Mouse (Mus musculus) embryonic facial prominence, embryonic 15.5 days (tissue): ENCODE measurements at regions not wholly inside any gene's neighbourhood (a gene's known extent, or its start where the extent isn't known, plus 50 kb on each side); places are given as distances from the start of the nearest gene placed in this dataset.
A peak's percentile ranks its signal among the peaks of the same experiment; 100 is the strongest.
"Not testable (repeated sequence)": the region's sequence is repeated elsewhere in the genome, so short reads cannot be mapped to it uniquely, and the experiment has no call there.

ENCODE experiments used
- ATAC-seq: fragments of 200-750 bp; cut with Nextera tagmentation; 2 replicates; pipeline ENCODE4 v1.8.0; 2017; ENCODE audit warnings: low read depth, moderate TSS enrichment; ENCODE audit not compliant: insufficient number of reproducible peaks, low FRiP score, low TSS enrichment
- H3K27ac ChIP-seq: fragments of 300-500 bp; sonication (generic); replicated peaks from 2 replicates; pipeline ENCODE4 v1.5.1; 2015; ENCODE audit warnings: mild to moderate bottlenecking, inconsistent platforms
- H3K27me3 ChIP-seq: fragments of 300-500 bp; sonication (generic); 2 replicates; pipeline ENCODE4 v1.6.1; 2015; ENCODE audit warnings: inconsistent platforms
- H3K36me3 ChIP-seq: fragments of 300-500 bp; sonication (generic); 2 replicates; pipeline ENCODE4 v1.6.1; 2015; ENCODE audit warnings: mild to moderate bottlenecking, inconsistent platforms
- H3K4me1 ChIP-seq: fragments of 300-500 bp; sonication (generic); 2 replicates; pipeline ENCODE4 v1.6.1; 2015; ENCODE audit warnings: inconsistent platforms
- H3K4me2 ChIP-seq: fragments of 300-500 bp; sonication (generic); replicated peaks from 2 replicates; pipeline ENCODE4 v1.6.1; 2015; ENCODE audit warnings: mild to moderate bottlenecking, inconsistent platforms
- H3K4me3 ChIP-seq: fragments of 300-500 bp; sonication (generic); replicated peaks from 2 replicates; pipeline ENCODE4 v1.5.1; 2015; ENCODE audit warnings: mild to moderate bottlenecking, inconsistent platforms
- H3K9ac ChIP-seq: fragments of 300-500 bp; sonication (generic); 2 replicates; pipeline ENCODE4 v1.6.1; 2015; ENCODE audit warnings: inconsistent platforms
- H3K9me3 ChIP-seq: fragments of 300-500 bp; sonication (generic); replicated peaks from 2 replicates; pipeline ENCODE4 v1.6.1; 2016; ENCODE audit warnings: inconsistent platforms
- WGBS: fragments of 180-500 bp; shearing (Covaris S2); methylation state at CpG from one replicate; pipeline ENCODE4 v1.1.7; 2015; 5-methylcytosine and 5-hydroxymethylcytosine counted together

DNA sequence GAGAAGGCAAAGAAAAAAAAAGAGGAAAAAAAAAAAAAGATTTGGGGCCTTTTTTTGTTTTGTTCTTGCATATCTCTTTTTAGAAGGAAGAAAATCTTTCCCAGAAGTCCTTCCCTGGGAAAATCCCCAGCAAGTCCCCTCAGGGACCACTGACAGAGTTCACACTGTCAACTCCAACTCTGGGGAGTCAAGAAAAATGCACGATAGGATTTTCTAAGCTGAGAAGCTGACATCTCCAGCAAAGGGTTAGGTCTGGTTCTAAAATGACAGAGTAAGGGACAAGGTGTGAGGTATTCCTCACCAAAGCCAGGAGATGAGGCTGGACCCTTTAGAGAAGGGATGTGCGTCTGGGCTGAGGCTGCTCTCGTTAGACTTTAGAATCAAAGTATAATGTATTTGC lies 165.5 kb downstream of the Rchy1 start:
- no peaks in the 10 kb centered on the region for H3K36me3 ChIP-seq
- no peak overlapping the region for H3K4me2 ChIP-seq
- H3K4me3 ChIP-seq, result no peak overlapping the region
- no peaks in the 10 kb centered on the region for H3K9me3 ChIP-seq
- H3K27me3 ChIP-seq, result no peaks in the 10 kb centered on the region
- H3K27ac ChIP-seq, result no peak overlapping the region
- no peak for ATAC-seq
- no peak overlapping the region for H3K9ac ChIP-seq
- no peaks in the 10 kb centered on the region for H3K4me1 ChIP-seq
- 74% methylated on average over 3 of the region's 3 CpGs for WGBS

GRCm38 (mm10) chr5:91792732-91793131 lies 170.1 kb downstream of the Rchy1 start:
- no peak for ATAC-seq
- H3K4me2 ChIP-seq, result no peak overlapping the region
- H3K9ac ChIP-seq, result no peak overlapping the region
- 41% methylated on average over 6 of the region's 6 CpGs for WGBS
- no peak overlapping the region for H3K4me3 ChIP-seq
- H3K27me3 ChIP-seq, result no peaks in the 10 kb centered on the region
- no peaks in the 10 kb centered on the region for H3K4me1 ChIP-seq
- H3K9me3 ChIP-seq, result no peaks in the 10 kb centered on the region
- no peak overlapping the region for H3K27ac ChIP-seq
- H3K36me3 ChIP-seq, result no peaks in the 10 kb centered on the region

- Histone ChIP-seq H3K36me3 (no peaks in the 10 kb centered on the region), H3K27ac (no peak overlapping the region)
- ATAC-seq, result peak; percentile 47; the same call in 1 of the 2 replicates
These were observed 172.5 kb downstream of the Rchy1 start for GRCm38 (mm10) chr5:91790412-91790811.

GRCm38 (mm10) chr5:91783966-91784365 lies 178.9 kb downstream of the Rchy1 start:
- Histone ChIP-seq H3K4me3 (no peak overlapping the region), H3K4me1 (no peaks in the 10 kb centered on the region), H3K4me2 (no peak overlapping the region), H3K27me3 (no peaks in the 10 kb centered on the region), H3K27ac (no peak overlapping the region), H3K9me3 (no peaks in the 10 kb centered on the region), H3K36me3 (no peaks in the 10 kb centered on the region), H3K9ac (no peak overlapping the region)
- WGBS, result 89% methylated on average over 8 of the region's 8 CpGs
- ATAC-seq, result no peak

More at GRCm38 (mm10) chr5:91790412-91790811, 172.5 kb downstream of the Rchy1 start:
- Histone ChIP-seq H3K4me2 (no peak overlapping the region), H3K9ac (no peak overlapping the region), H3K27me3 (no peaks in the 10 kb centered on the region), H3K4me1 (no peaks in the 10 kb centered on the region), H3K4me3 (no peak overlapping the region), H3K9me3 (no peaks in the 10 kb centered on the region)
- 10% methylated on average over 2 of the region's 2 CpGs for WGBS

- H3K4me1 ChIP-seq, result 0 out of 2 replicates have a peak, but pooled peaks cover 4% of the 10 kb centered on the region
- no peaks in the 10 kb centered on the region for H3K36me3 ChIP-seq
- no peak overlapping the region for H3K4me3 ChIP-seq
- no peak overlapping the region for H3K9ac ChIP-seq
- no peaks in the 10 kb centered on the region for H3K27me3 ChIP-seq
- H3K4me2 ChIP-seq, result no peak overlapping the region
- ATAC-seq, result no peak
- no peak overlapping the region for H3K27ac ChIP-seq
- no peaks in the 10 kb centered on the region for H3K9me3 ChIP-seq
These were observed 185.9 kb downstream of the Rchy1 start for GRCm38 (mm10) chr5:91776971-91777370.

DNA sequence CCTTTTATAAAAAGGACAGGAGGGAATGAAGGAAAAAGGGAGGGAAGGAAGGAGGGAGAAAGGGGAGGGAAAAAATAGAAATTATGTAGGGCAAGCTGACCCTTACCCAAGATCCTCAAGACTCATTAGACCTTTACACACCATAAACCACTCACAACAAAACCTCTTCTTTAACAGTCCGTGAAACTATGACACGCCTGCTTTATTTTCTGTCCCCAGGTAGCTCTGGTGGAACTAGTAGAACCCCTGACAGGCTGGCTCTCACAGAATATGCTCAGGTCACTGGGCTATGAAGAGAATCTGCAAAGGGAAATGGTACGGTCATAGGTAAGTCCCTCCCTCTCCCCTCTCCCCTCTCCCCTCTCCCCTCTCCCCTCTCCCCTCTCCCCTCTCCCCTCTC lies 188.8 kb downstream of the Rchy1 start:
- H3K4me2 ChIP-seq, result no peak overlapping the region
- no peaks in the 10 kb centered on the region for H3K27me3 ChIP-seq
- H3K36me3 ChIP-seq, result no peaks in the 10 kb centered on the region
- H3K9me3 ChIP-seq, result no peaks in the 10 kb centered on the region
- no peak overlapping the region for H3K27ac ChIP-seq
- H3K4me3 ChIP-seq, result no peak overlapping the region
- no peak overlapping the region for H3K9ac ChIP-seq
- no peak for ATAC-seq
- 82% methylated on average over 3 of the region's 3 CpGs for WGBS
- H3K4me1 ChIP-seq, result 0 out of 2 replicates have a peak, but pooled peaks cover 4% of the 10 kb centered on the region

- Histone ChIP-seq H3K9ac (no peak overlapping the region), H3K27me3 (no peaks in the 10 kb centered on the region), H3K4me3 (no peak overlapping the region), H3K4me1 (no peaks in the 10 kb centered on the region), H3K9me3 (no peaks in the 10 kb centered on the region), H3K27ac (no peak overlapping the region), H3K4me2 (no peak overlapping the region), H3K36me3 (no peaks in the 10 kb centered on the region)
- WGBS, result 69% methylated on average over 7 of the region's 7 CpGs
- ATAC-seq, result no peak
These were observed 195.0 kb downstream of the Rchy1 start for GRCm38 (mm10) chr5:91767886-91768285.

GRCm38 (mm10) chr5:91767060-91767459 lies 195.8 kb downstream of the Rchy1 start:
- Histone ChIP-seq H3K27me3 (no peaks in the 10 kb centered on the region), H3K36me3 (no peaks in the 10 kb centered on the region), H3K4me2 (no peak overlapping the region), H3K27ac (no peak overlapping the region), H3K4me1 (0 out of 2 replicates have a peak, but pooled peaks cover 5% of the 10 kb centered on the region), H3K9me3 (no peaks in the 10 kb centered on the region), H3K4me3 (no peak overlapping the region), H3K9ac (no peak overlapping the region)
- ATAC-seq, result no peak
- WGBS, result 61% methylated on average over 10 of the region's 10 CpGs

DNA sequence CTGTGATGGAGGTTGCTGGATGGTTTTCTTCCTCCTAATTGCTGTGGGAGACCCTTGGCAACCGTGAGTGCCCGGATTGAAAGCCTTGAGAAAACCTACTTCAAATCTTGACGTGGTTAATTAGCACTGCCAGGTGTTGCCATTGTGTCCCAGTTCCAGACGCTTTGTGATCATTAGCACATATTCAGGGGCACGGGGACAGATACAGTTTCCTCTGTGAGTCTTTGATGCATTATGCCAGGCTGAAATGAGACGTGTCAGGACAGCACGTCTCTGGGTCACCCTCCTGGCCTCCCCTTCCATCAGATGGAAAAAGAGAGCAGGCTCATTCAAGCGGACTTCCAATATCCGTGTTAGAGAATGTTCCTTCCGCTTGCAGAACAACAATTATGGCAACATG lies 198.2 kb downstream of the Rchy1 start:
- peak; percentile 60; the same call in 1 of the 2 replicates for ATAC-seq
- WGBS, result 43% methylated on average over 10 of the region's 10 CpGs
- Histone ChIP-seq H3K27ac (no peak overlapping the region), H3K36me3 (no peaks in the 10 kb centered on the region), H3K9me3 (no peaks in the 10 kb centered on the region), H3K9ac (no peak overlapping the region), H3K27me3 (no peaks in the 10 kb centered on the region), H3K4me1 (0 out of 2 replicates have a peak, but pooled peaks cover 6% of the 10 kb centered on the region), H3K4me3 (no peak overlapping the region), H3K4me2 (no peak overlapping the region)

GRCm38 (mm10) chr5:91762589-91762988 lies 200.3 kb downstream of the Rchy1 start:
- Histone ChIP-seq H3K9me3 (no peaks in the 10 kb centered on the region), H3K27me3 (no peaks in the 10 kb centered on the region), H3K27ac (no peak overlapping the region), H3K9ac (no peak overlapping the region), H3K4me2 (no peak overlapping the region), H3K4me1 (0 out of 2 replicates have a peak, but pooled peaks cover 6% of the 10 kb centered on the region), H3K36me3 (no peaks in the 10 kb centered on the region), H3K4me3 (no peak overlapping the region)
- no peak for ATAC-seq
- 48% methylated on average over 6 of the region's 6 CpGs for WGBS

DNA sequence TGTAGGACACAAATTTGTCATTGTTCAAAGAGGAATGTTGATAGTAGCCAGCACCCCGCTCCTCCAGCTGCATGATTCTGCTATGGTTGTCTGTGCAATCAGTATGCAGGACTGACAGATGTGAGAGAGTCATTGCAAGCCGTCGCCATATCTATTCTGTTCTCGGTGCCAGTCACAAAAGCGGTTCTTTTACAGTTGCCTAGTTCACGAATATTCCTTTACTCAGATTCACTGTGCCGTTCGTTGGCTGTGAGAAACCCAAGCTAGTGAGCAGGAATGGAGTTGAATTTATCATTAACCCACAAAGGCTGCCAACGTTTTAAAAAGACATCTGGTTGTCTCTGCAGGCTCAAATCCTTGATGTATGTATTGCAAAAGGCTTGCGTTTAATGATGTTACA lies 206.9 kb downstream of the Rchy1 start:
- no peak for ATAC-seq
- no peaks in the 10 kb centered on the region for H3K9me3 ChIP-seq
- no peaks in the 10 kb centered on the region for H3K27me3 ChIP-seq
- no peaks in the 10 kb centered on the region for H3K36me3 ChIP-seq
- H3K4me1 ChIP-seq, result no peaks in the 10 kb centered on the region
- H3K9ac ChIP-seq, result no peak overlapping the region
- no peak overlapping the region for H3K4me2 ChIP-seq
- H3K4me3 ChIP-seq, result no peak overlapping the region
- WGBS, result 70% methylated on average over 10 of the region's 10 CpGs
- no peak overlapping the region for H3K27ac ChIP-seq

DNA sequence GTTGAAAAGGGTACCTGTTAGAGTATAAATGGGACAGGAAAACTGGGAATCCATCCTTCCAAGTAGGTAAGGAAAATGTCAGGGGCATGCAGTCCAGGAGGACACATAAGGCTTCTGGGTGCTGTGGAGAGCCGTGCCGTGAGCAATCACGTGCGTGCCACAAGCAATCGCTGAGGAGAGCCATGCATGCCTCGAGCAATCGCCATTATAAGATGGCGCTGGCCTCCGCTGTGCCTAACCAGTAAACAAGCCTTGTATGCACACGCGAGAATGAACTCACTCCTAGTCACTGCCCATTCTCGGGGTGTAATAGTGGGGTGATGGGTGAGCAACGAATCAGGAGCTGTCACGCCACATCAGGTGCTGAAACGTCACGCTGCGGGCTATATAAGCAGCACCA lies 210.0 kb downstream of the Rchy1 start:
- H3K27me3 ChIP-seq, result not testable (repeated sequence)

More for the DNA sequence above, 210.0 kb downstream of the Rchy1 start:
- H3K4me3 ChIP-seq, H3K9ac ChIP-seq, ATAC-seq, H3K27ac ChIP-seq, H3K4me1 ChIP-seq, H3K4me2 ChIP-seq, H3K36me3 ChIP-seq, H3K9me3 ChIP-seq: not testable (repeated sequence)
- 89% methylated on average over 17 of the region's 17 CpGs for WGBS
